Mouse (Mus musculus) B cell, adult 62 days (primary cell): ENCODE results near the gene Osm. TPM values are rescaled to one million over a fixed set of nuclear protein-coding genes. Genes with fewer than 3 reads are reported as not detected.

Source experiments
- total RNA-seq: library from RNA; stranded (reverse); gene quantifications from 4 replicates; pipeline ENCODE4 v1.2.4, GENCODE M21; 2023

Osm gene
- 2.9 to 4.5 TPM (median 3.7 TPM) in 4 replicates for total RNA-seq

DNA sequence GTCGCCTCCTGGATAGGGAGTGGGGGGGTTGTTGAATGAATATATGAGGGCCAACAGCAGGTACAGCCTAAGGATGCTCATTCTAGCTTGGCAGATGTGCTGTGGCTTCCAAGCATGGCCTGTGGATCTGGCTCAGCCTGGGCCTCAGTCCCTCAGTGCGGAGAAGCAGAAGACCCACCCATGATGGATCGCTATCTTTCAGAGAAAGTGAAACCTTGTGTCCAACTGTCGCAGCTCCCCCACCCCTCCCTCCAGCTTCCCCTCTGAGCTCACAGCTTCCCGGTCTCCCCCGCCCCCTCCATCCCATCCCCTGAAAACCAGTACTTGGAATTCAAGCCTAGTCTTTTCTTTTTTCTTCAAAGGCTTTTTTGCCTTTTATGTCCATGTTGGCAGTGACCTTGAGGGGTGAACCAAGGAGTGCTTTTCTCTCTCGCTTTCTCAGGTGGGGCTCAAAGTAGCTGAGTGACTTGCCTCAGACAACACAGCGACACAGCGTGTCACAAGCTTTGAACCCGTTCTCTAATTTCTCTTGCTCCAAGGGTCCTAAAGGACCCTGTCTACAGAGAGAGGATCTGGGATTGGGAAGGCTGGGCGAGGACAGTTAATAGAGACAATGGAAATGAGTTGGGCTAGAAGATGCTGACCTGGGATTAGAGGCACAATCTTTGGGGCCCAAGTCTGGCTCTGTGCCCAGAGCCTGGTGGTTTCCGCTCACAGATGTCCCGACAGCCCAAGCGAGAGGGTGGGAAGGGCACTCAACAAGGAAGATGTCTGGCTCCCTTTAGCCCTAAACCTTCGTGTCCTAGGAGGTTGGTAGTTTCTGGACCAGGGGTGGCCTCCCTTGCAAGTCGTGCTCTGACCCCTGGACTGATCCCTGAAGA is at the start of gene Osm:
Gene Osm (plus strand): TSS at position 756 of the 881 bp plus-strand sequence.

DNA sequence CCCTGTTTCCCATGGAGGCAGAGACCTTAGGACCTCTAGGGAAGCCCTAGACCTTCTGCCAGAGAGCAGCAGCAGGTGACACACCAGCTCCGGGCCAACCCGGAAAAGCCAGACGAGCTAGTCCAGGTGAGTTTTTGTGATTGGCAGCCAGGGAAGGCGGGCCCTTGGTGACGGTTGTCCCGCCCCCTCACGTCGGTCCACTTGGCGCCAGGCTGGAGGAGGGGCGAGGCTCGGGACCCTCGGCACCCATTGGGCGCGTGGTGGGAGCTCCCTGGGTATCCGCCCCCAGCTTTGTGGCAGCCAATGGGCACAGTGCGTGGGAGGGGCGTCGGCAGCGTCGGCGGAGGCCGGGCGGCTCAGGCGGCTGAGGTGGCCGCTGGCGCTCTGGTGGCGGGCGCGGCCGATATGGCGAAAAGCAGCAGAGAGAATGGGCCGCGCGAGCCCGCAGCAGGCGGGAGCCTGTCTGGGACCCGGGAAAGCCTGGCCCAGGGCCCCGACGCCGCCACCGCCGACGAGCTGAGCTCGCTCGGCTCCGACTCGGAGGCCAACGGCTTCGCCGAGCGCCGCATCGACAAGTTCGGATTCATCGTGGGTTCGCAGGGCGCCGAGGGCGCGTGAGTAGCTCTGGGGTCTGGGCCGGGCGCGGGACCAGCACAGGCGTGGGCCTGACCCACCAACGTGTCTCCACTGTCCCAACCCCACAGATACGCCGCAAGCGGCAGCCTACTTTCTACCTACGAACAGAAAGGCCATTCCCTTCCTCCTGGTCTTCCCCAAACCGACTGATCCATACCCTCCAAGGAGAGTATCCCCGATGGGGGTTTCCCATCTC is 49.5 kb upstream of the Osm start, which contains the start of gene Tbc1d10a:
Gene Tbc1d10a (plus strand): TSS at position 304 of the 832 bp plus-strand sequence.

DNA sequence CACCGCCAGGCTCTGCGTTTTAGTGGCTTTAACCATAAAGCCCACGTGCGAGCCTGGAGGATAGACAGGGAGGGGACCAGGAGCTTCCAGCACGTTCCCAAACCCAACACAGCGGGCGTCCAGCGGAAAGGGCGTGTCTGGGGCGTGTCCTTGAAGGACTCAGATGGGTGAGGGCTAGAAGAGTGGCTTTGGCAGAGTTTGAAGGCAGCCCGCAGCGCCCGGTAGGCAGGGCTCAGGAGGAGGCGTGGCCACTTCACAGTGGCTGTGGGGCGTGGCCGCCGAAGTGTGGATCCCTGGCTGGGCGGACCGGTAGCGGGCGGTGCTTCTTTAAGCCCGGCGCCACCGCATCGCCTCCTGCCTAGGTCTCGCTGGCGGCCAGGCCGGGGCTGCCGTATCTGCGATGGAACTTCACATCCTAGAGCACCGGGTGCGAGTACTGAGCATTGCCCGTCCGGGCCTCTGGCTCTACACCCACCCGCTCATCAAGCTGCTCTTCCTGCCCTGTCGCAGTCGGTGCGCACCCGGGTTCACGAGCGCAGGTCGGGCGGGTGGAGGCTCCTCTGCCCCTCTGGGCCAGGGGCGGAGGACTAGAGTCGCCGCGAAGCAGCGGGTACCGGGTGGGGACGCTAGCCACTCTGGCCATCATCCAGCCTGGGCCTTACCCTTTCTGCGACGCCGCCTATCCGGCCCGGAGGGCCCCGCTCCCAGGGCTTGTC is 18.1 kb upstream of the Osm start, which contains the start of gene Castor1:
Gene Castor1 (plus strand): TSS at position 312 of the 716 bp plus-strand sequence.

DNA sequence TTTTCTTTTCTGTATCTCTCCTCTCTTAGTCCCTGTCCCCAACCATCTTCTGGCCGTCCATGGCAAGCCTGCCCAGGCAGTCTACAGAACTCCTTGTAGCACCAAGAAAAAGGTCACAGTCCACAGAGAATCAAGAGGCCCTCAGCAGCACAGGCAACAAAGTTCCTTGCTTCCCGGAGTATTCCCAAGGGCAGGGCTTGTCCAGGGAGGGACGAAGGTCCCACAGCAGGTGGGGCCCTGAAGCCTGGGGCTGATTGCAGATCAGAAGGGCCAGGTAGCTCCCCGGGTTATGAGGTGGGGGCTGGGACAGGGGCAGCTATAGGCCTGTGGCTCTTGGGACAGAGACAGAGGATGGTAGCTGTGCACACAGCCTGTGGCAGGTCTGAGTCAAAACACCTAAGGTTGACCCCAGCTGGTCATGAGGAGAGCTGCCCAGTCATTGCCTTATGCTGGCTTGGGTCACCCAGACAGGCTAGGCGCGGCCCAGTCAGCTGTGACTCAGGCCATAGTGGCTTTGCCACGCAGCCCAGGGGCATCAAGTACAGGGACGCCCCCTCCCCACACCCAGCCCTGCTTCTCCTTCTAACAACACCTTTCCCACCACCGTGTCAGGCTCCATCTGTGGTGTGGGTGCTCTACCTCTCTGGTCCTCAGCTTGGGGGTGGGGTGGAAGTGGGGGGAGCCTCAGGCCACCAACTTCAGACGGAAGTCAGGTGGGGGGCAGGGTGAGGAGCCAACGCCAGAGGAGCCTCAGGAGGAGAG is 20.8 kb downstream of the Osm start, which contains the start of gene Lif:
Gene Lif (plus strand): TSS at position 712 of the 762 bp plus-strand sequence.

Other genes with a start within 250 kb of the Osm start
- gene Sec14l4, start 205.0 kb upstream of the Osm start, total RNA-seq = not detected in 4 replicates
- gene Sec14l3, start 171.6 kb upstream of the Osm start, total RNA-seq = not detected in 4 replicates
- gene Mtfp1, start 141.0 kb upstream of the Osm start, total RNA-seq = 1.1 to 1.9 TPM (median 1.4 TPM) in 4 replicates
- gene Sec14l2, start 113.0 kb upstream of the Osm start, total RNA-seq = 0.27 to 0.91 TPM in 2 of 4 replicates, not detected in the others
- 29.9 to 37.7 TPM (median 30.9 TPM) in 4 replicates for gene Rnf215, start 101.2 kb upstream of the Osm start, total RNA-seq
- gene Ccdc157, start 76.1 kb upstream of the Osm start, total RNA-seq = 7.9 to 13.5 TPM (median 11.2 TPM) in 4 replicates
- 54.7 to 70.8 TPM (median 61.7 TPM) in 4 replicates for gene Sf3a1, start 76.1 kb upstream of the Osm start, total RNA-seq
- 46.9 to 54.4 TPM (median 50.3 TPM) in 4 replicates for gene Tbc1d10a, start 49.6 kb upstream of the Osm start, total RNA-seq
- 3.3 to 4.9 TPM (median 4.1 TPM) in 4 replicates for gene Castor1, start 18.2 kb upstream of the Osm start, total RNA-seq
- gene Lif, start 21.1 kb downstream of the Osm start, total RNA-seq = not detected in 4 replicates
- gene Hormad2, start 204.7 kb downstream of the Osm start, total RNA-seq = 0.70 to 1.6 TPM (median 0.98 TPM) in 4 replicates